Mouse (Mus musculus): Measurements from ENCODE around the gene Vmn1r211.
"Not testable (repeated sequence)": the region's sequence is repeated elsewhere in the genome, so short reads cannot be mapped to it uniquely, and the experiment has no call there.

The Vmn1r211 gene

GRCm38 (mm10) chr13:22857461-22857860 lies at the start of gene Vmn1r211:
Gene Vmn1r211 (minus strand): TSS chr13:22857561.
- DNase-seq (ENCODE audit: low read depth in 2 of 2, low spot score in 2 of 2) = no peak

GRCm38 (mm10) chr13:22884105-22884504 lies 26.7 kb upstream of the Vmn1r211 start, which contains the start of gene Vmn1r212:
Gene Vmn1r212 (minus strand): TSS chr13:22884205.
- no peak for DNase-seq (ENCODE audit: low read depth in 2 of 2, low spot score in 2 of 2)

- no peak for DNase-seq (ENCODE audit: low read depth in 2 of 2, low spot score in 2 of 2)
Observed at GRCm38 (mm10) chr13:22879257-22879656, 21.9 kb upstream of the Vmn1r211 start.

GRCm38 (mm10) chr13:22854760-22855159 lies 2.6 kb downstream of the Vmn1r211 start:
- DNase-seq (ENCODE audit: low read depth in 2 of 2, low spot score in 2 of 2) = no peak

- no peak for DNase-seq (ENCODE audit: low read depth in 2 of 2, low spot score in 2 of 2)
Observed at GRCm38 (mm10) chr13:22846798-22847197, 10.6 kb downstream of the Vmn1r211 start.

GRCm38 (mm10) chr13:22844304-22844703 lies 13.1 kb downstream of the Vmn1r211 start:
- not testable (repeated sequence) for DNase-seq (ENCODE audit: low read depth in 2 of 2, low spot score in 2 of 2)

- DNase-seq (ENCODE audit: low read depth in 2 of 2, low spot score in 2 of 2) = no peak
Observed at GRCm38 (mm10) chr13:22831248-22831647, 26.1 kb downstream of the Vmn1r211 start, which contains the start of gene Vmn1r210. Gene Vmn1r210 (minus strand): TSS chr13:22831348.

GRCm38 (mm10) chr13:22829395-22829794 lies 28.0 kb downstream of the Vmn1r211 start:
- DNase-seq (ENCODE audit: low read depth in 2 of 2, low spot score in 2 of 2) = not testable (repeated sequence)

- not testable (repeated sequence) for DNase-seq (ENCODE audit: low read depth in 2 of 2, low spot score in 2 of 2)
Observed at GRCm38 (mm10) chr13:22821601-22822000, 35.8 kb downstream of the Vmn1r211 start.

GRCm38 (mm10) chr13:22809582-22809981 lies 47.8 kb downstream of the Vmn1r211 start, which contains the start of gene Vmn1r209:
Gene Vmn1r209 (minus strand): TSS chr13:22809682.
- DNase-seq (ENCODE audit: low read depth in 2 of 2, low spot score in 2 of 2) = not testable (repeated sequence)

All from CD8-positive naive resting alpha-beta T cell, adult 2 months (primary cell).